Mouse (Mus musculus) liver, embryonic 14 days (tissue): Measurements from ENCODE around the gene Atp5mpl. TPM values are rescaled to one million over a fixed set of nuclear protein-coding genes. Genes with fewer than 3 reads are reported as not detected.

Source experiments
- polyA plus RNA-seq: library from polyadenylated mRNA; depleted of rRNA; stranded (reverse); fragments of >200 nt; gene quantifications from 2 replicates; pipeline ENCODE4 v1.2.3, GENCODE M21; 2012; rRNA removed

The Atp5mpl gene
- polyA plus RNA-seq: 173 and 206 TPM in 2 replicates

GRCm38 (mm10) chr12:111966683-111967173, at the start of gene Atp5mpl:
Gene Atp5mpl, minus strand, starts transcription at chr12:111966977.

GRCm38 (mm10) chr12:111980887-111981367, 14.2 kb upstream of the Atp5mpl start, which contains the start of gene Rd3l:
Gene Rd3l, minus strand, starts transcription at chr12:111981317.

GRCm38 (mm10) chr12:111971231-111971686, 4.5 kb upstream of the Atp5mpl start, which contains the start of gene Tdrd9:
Gene Tdrd9, plus strand, starts transcription at chr12:111971559.

Other genes with a start within 250 kb of the Atp5mpl start
- gene Klc1, start 208.1 kb downstream of the Atp5mpl start, polyA plus RNA-seq: 16.7 and 18.6 TPM in 2 replicates
- 10.5 and 10.7 TPM in 2 replicates for gene Xrcc3, start 153.1 kb downstream of the Atp5mpl start, polyA plus RNA-seq
- gene Zfyve21, start 152.8 kb downstream of the Atp5mpl start, polyA plus RNA-seq: 35.2 and 41.7 TPM in 2 replicates
- 2.2 and 2.8 TPM in 2 replicates for gene Ppp1r13b, start 58.9 kb downstream of the Atp5mpl start, polyA plus RNA-seq
- 0.03 and 0.10 TPM in 2 replicates for gene Tdrd9, start 4.6 kb upstream of the Atp5mpl start, polyA plus RNA-seq
- gene Rd3l, start 14.3 kb upstream of the Atp5mpl start, polyA plus RNA-seq: not detected in 2 replicates
- 0.05 and 0.07 TPM in 2 replicates for gene Aspg, start 139.7 kb upstream of the Atp5mpl start, polyA plus RNA-seq
- 0.21 and 0.29 TPM in 2 replicates for gene Kif26a, start 179.2 kb upstream of the Atp5mpl start, polyA plus RNA-seq